Mouse (Mus musculus): ENCODE measurements around the gene Lrmp.

DNA sequence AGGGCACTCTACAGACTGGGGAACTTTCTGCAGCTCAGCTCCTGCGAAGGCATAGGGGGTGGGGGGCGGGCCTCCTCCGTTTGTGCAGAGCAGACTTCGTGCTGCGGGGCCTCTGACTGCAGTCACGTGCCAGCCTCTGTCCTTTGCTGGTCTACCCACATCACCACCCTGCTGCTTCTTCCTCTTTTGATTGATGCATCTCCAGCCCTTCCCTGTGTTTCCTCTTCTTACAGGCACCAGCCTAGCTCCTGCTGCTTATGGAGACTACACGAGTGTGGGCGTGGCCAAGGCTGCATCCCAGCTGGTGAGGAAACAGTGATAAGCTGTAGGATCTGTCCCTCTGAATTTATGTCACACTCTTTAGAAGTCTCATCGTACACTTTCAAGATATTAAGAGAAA is 33.6 kb downstream of the Lrmp start:
- no peak for TF ChIP-seq CTCF (IDR thresholded peaks at IDR 0.05; ENCODE audit: extremely low read depth, insufficient read depth, insufficient read length, insufficient replicate concordance)
- TF ChIP-seq POLR2A (IDR thresholded peaks at IDR 0.05; ENCODE audit: low read depth, low read length): no peak
